Mouse (Mus musculus): Measurements from ENCODE around the gene Nhp2. TPM values are rescaled to one million over a fixed set of nuclear protein-coding genes. Genes with fewer than 3 reads are reported as not detected.

The Nhp2 gene
- polyA plus RNA-seq (2015; fragmentation: Nextera tagmentation; extraction: Ambion mirVana) = 92.6 and 107 TPM in 2 replicates

GRCm38 (mm10) chr11:51619409-51620060, at the start of gene Nhp2:
TSS of gene Nhp2 (plus strand) at chr11:51619735.

GRCm38 (mm10) chr11:51584431-51585248, 34.9 kb upstream of the Nhp2 start, which contains the start of gene Phykpl:
TSS of gene Phykpl (plus strand) at chr11:51584757.

GRCm38 (mm10) chr11:51606447-51607095, 13.0 kb upstream of the Nhp2 start, which contains the start of gene Hnrnpab:
TSS of gene Hnrnpab (minus strand) at chr11:51606847.

DNA sequence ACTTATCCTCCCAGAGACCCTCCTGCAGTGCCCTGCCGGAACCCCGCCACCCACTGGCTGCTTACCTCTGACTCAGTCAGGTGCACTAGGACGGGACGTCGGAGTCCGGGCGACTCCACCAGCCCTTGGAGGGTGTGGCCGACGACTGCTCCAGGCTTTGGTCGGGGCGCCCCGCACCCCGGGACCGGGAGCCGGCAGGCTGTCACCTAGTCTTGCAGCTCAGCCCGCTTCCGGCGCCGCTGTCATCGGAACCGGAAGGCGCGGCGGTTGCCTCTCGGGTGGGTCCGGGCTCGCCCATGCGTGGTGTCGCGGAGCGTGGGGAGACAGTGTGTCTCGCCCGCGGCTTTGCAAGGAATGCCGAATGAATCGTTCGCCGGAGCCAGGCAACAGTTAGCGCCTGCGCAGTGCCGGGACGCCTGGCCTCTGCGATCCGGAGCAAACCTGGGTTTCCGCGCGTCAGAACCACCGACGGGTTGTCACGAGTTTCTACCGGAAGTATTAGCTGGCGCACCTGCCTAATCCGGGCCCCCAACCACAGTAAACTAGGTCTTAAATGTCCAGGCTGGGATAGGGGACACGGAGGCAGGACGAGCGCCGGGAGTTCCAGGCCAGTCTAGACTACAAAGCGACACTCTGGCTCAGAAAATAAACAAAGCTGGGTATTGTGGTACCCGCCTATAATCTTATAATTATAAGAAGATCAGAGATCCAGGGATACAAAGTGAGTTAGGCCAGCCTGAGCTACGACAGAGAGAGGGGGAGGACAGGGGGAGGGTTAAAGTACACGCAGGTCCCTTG, 16.2 kb downstream of the Nhp2 start, which contains the start of gene Rmnd5b:
Gene Rmnd5b (minus strand): TSS at position 372 of the 798 bp plus-strand sequence.

DNA sequence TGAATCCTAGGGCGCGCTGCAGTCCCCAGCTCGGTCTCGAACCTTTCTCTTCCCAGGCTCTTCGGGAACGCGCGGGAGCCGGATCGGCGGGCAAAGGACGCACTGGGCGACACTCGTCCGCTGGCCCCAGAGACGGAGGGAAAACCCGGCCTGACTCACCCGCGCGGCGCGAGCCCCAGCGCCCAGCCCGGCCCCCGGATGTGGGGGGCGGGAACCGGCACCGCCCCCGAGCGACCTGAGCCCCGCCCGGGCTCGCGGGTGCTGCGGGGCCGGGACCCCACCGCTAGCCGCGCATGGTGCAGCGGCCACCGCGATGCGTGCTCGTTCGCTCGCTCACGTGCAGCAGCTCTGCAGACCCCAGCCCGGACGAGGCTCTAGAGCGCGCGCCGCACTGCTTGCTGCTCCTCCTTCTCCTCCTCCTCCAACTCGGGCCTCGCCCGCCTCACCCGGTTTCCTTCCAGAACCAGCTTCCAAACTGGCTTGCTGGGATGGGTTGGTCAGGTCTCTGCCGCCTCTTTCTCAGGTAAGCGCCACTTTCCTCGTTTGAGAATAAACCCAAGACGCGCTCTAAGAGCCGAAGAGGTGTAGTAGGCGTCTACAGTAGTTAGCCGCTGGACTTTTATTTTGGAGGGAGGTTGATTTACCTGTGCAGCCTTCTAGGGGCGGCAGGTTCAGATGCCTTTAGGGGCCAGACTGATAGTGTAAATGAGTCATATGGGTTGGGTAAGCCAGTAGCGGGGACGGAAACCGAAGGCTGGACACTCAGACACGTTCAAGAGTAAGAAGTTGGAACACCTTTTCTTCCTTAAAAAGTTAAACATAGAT, 31.4 kb downstream of the Nhp2 start, which contains the start of the genes N4bp3 and D930048N14Rik:
Gene N4bp3 (minus strand): TSS at position 152 of the 825 bp plus-strand sequence.
Gene D930048N14Rik (plus strand): TSS at position 264 of the 825 bp plus-strand sequence.

Other genes with a start within 250 kb of the Nhp2 start
- gene Phykpl, start 35.0 kb upstream of the Nhp2 start, polyA plus RNA-seq (2015; fragmentation: Nextera tagmentation; extraction: Ambion mirVana) = 6.9 and 7.9 TPM in 2 replicates
- gene Hnrnpab, start 12.9 kb upstream of the Nhp2 start, polyA plus RNA-seq (2015; fragmentation: Nextera tagmentation; extraction: Ambion mirVana) = 180 and 199 TPM in 2 replicates
- 64.2 and 70.1 TPM in 2 replicates for gene Rmnd5b, start 16.2 kb downstream of the Nhp2 start, polyA plus RNA-seq (2015; fragmentation: Nextera tagmentation; extraction: Ambion mirVana)
- gene N4bp3, start 31.1 kb downstream of the Nhp2 start, polyA plus RNA-seq (2015; fragmentation: Nextera tagmentation; extraction: Ambion mirVana) = 34.1 and 36.4 TPM in 2 replicates
- 1.5 and 1.7 TPM in 2 replicates for gene D930048N14Rik, start 31.2 kb downstream of the Nhp2 start, polyA plus RNA-seq (2015; fragmentation: Nextera tagmentation; extraction: Ambion mirVana)
- 94.9 and 118 TPM in 2 replicates for gene 0610009B22Rik, start 69.1 kb downstream of the Nhp2 start, polyA plus RNA-seq (2015; fragmentation: Nextera tagmentation; extraction: Ambion mirVana)
- gene Sec24a, start 143.9 kb downstream of the Nhp2 start, polyA plus RNA-seq (2015; fragmentation: Nextera tagmentation; extraction: Ambion mirVana) = 13.1 and 13.5 TPM in 2 replicates
- gene Sar1b, start 144.0 kb downstream of the Nhp2 start, polyA plus RNA-seq (2015; fragmentation: Nextera tagmentation; extraction: Ambion mirVana) = 237 and 253 TPM in 2 replicates
- gene Jade2, start 237.9 kb downstream of the Nhp2 start, polyA plus RNA-seq (2015; fragmentation: Nextera tagmentation; extraction: Ambion mirVana) = 1.5 and 1.6 TPM in 2 replicates

Measured in neural tube, postnatal 0 days (tissue).